Mouse (Mus musculus) stomach, embryonic 15.5 days (tissue): ENCODE data around the gene Nav2. TPM values are rescaled to one million over a fixed set of nuclear protein-coding genes. Genes with fewer than 3 reads are reported as not detected.

Experiments
- ATAC-seq: fragments of 200-750 bp; cut with Nextera tagmentation; 2 replicates; pipeline ENCODE4 v1.8.0; 2017; ENCODE audit warnings: low read depth, moderate number of reproducible peaks, moderate TSS enrichment; ENCODE audit not compliant: insufficient read depth, low FRiP score
- H3K27ac ChIP-seq: fragments of 300-500 bp; sonication (generic); 2 replicates; pipeline ENCODE4 v1.5.1; 2015; ENCODE audit warnings: mild to moderate bottlenecking, inconsistent platforms
- H3K27me3 ChIP-seq: fragments of 300-500 bp; sonication (generic); replicated peaks from 2 replicates; pipeline ENCODE4 v1.6.1; 2015; ENCODE audit warnings: inconsistent platforms
- H3K36me3 ChIP-seq: fragments of 300-500 bp; sonication (generic); 2 replicates; pipeline ENCODE4 v1.6.1; 2015; ENCODE audit warnings: inconsistent platforms
- H3K4me1 ChIP-seq: fragments of 300-500 bp; sonication (generic); 2 replicates; pipeline ENCODE4 v1.6.1; 2015; ENCODE audit warnings: inconsistent platforms
- H3K4me2 ChIP-seq: fragments of 300-500 bp; sonication (generic); 2 replicates; pipeline ENCODE4 v1.6.1; 2015; ENCODE audit warnings: mild to moderate bottlenecking, inconsistent platforms
- H3K4me3 ChIP-seq: fragments of 300-500 bp; sonication (generic); replicated peaks from 2 replicates; pipeline ENCODE4 v1.5.1; 2015; ENCODE audit warnings: inconsistent platforms
- H3K9ac ChIP-seq: fragments of 300-500 bp; sonication (generic); 2 replicates; pipeline ENCODE4 v1.6.1; 2015; ENCODE audit warnings: inconsistent platforms
- H3K9me3 ChIP-seq: fragments of 300-500 bp; sonication (generic); 2 replicates; pipeline ENCODE4 v1.6.1; 2016; ENCODE audit warnings: inconsistent platforms
- WGBS: fragments of 180-500 bp; shearing (Covaris S2); methylation state at CpG from one replicate; pipeline ENCODE4 v1.1.7; 2015; 5-methylcytosine and 5-hydroxymethylcytosine counted together
- polyA plus RNA-seq: library from polyadenylated mRNA; unstranded; fragments of >200 nt; fragmentation: Nextera tagmentation; extraction: Ambion mirVana; gene quantifications from 2 replicates; pipeline ENCODE4 v1.2.1, GENCODE M21; 2015

Gene Nav2
- polyA plus RNA-seq = 20.4 and 22.4 TPM in 2 replicates

DNA sequence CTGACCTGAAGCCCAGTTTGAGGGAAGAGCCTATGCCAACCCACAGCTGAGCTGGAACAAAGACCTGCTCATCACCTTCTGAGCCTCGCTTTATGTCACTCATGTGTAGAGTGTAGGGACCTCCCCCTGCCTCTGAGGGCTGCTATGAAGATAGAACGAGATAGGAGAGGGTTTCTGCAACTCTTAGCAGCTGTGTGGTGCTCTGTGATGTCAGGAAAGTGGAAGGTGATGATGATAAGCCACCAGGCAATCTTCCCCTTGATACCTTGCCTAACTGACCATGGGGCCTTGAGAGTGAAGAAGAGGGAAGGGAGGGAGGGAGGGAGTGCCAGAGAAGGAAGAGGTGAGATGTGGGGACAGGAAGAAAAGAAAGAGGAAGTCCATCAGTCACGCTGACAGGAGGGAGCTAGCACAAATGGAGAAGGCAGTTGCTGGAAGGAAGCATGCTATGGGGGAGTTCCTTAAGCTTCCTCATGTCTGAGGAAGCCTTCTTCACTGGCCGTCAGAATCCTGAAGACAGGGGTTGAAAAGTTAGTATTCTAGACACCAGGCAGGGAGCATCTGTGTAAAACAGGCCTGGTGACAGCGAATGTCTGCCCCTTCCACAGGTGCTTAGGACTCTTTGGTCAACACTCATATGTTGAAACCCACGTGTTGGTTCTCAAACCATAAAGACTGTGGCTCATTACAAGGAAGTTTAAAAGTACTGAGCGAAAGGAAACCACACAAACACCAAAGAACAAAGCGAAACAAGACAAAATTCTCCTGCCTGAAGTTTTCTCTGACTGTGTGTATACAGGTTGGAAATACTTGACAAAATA lies at the start of gene Nav2:
Nav2 (plus strand) TSS at position 196 of the 821 bp plus-strand sequence.
- Histone ChIP-seq H3K9ac (no peak within 1 kb of the TSS), H3K27ac (0 out of 2 replicates have a peak within 1 kb of the TSS, but pooled peaks have one; percentile 40), H3K27me3 (no peaks in the 10 kb centered on the region), H3K9me3 (no peaks in the 10 kb centered on the region), H3K4me3 (no peak within 1 kb of the TSS), H3K4me1 (no peaks in the 10 kb centered on the region), H3K36me3 (no peaks in the 10 kb centered on the region), H3K4me2 (no peak within 1 kb of the TSS)
- 52% methylated on average over 8 of the region's 8 CpGs for WGBS
- no peak for ATAC-seq

DNA sequence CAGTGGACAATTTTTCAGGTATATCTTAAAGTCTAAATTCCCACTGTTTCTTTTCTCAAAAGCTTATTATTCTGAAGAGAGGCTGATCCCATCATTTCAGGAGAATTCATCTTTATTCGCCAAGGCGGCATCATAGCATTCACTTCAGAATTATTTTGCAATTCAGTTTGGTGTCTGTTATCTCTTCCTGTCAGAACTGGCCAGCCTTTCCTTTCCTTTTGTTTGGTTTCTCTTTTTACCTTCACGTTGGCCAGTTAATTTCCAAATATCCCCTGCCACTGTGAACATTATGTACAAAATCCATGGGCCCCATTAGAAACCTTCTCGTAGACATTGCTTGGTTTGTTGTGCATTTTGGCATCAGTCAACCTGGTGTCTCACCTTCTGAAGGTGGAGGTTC lies 49.2 kb upstream of the Nav2 start:
- Histone ChIP-seq H3K36me3 (no peaks in the 10 kb centered on the region), H3K27me3 (no peaks in the 10 kb centered on the region), H3K9ac (no peak overlapping the region), H3K4me3 (no peak overlapping the region), H3K9me3 (no peaks in the 10 kb centered on the region), H3K27ac (no peak overlapping the region), H3K4me2 (no peak overlapping the region), H3K4me1 (no peaks in the 10 kb centered on the region)
- ATAC-seq = no peak
- WGBS = 77% methylated on average over 4 of the region's 4 CpGs

DNA sequence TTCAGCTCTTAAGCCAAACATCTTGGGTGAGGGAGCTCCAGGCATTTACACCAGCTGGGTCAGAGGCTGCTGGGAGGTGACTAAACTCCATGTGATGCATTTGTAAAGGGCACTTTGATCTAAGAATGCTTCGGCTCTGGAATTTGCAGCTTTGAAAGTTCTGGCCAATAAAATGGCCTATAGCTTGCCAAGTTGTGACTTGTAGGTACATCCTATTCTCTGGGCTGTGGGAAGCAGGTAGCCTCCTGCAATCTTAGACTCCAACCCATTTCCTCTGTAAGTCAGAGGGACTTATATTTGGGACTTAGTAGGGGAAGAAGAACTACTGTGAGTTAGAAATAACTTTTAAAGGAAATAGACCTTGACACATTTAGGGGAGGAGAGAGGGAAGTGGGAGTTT lies 47.6 kb upstream of the Nav2 start:
- no peak overlapping the region for H3K9ac ChIP-seq

DNA sequence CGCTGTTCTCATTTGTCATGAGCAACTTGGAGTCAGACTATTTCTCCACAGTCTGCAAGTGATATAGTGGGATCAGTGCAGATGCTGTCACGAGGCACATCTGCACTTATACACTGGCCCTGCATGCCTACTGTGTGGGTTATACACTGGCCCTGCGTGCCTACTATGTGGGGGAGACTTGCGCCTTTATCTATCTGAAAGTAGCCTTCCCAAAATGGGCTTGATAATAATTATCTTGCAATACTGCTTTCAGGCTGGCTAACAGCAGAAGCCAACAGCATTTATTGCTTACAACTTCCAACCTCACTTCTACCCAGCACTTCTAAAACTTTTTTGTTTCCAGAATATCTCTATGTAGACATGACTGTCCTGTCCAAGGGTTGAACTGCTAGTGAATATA lies 46.7 kb upstream of the Nav2 start:
- Histone ChIP-seq H3K4me2 (no peak overlapping the region), H3K27ac (no peak overlapping the region), H3K9me3 (no peaks in the 10 kb centered on the region), H3K27me3 (no peaks in the 10 kb centered on the region), H3K36me3 (peaks cover 12% of the 10 kb centered on the region), H3K4me1 (no peaks in the 10 kb centered on the region), H3K4me3 (no peak overlapping the region), H3K9ac (no peak overlapping the region)
- ATAC-seq = no peak
- WGBS = 87% methylated on average over 4 of the region's 4 CpGs

More for the DNA sequence above, 47.6 kb upstream of the Nav2 start:
- no peak overlapping the region for H3K4me3 ChIP-seq
- no peak for ATAC-seq
- H3K4me1 ChIP-seq = no peaks in the 10 kb centered on the region
- H3K9me3 ChIP-seq = no peaks in the 10 kb centered on the region
- no peak overlapping the region for H3K27ac ChIP-seq
- H3K36me3 ChIP-seq = peaks cover 7% of the 10 kb centered on the region; the same call in 1 of the 2 replicates
- WGBS = 44% methylated on average over 1 of the region's 1 CpGs
- H3K4me2 ChIP-seq = no peak overlapping the region
- H3K27me3 ChIP-seq = no peaks in the 10 kb centered on the region

DNA sequence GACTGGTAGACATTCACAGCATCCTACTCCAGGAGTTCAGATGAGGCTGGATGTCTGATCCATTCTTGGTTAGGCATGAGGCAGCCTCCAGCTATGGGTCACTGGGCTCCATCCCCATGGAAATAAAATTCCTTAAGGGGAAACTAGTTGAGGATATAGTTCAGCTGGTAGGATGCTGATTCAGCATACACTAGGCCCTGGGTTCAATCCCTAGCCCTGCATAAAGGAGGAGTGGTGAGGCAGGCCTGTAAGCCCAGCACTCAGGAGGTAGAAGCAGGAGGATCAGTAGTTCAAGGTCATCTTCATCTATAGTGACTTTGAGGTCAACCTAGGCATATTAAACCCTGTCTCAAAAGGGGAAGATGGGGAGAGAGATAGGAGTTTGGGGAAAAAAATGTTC lies 44.3 kb upstream of the Nav2 start:
- no peak for ATAC-seq

DNA sequence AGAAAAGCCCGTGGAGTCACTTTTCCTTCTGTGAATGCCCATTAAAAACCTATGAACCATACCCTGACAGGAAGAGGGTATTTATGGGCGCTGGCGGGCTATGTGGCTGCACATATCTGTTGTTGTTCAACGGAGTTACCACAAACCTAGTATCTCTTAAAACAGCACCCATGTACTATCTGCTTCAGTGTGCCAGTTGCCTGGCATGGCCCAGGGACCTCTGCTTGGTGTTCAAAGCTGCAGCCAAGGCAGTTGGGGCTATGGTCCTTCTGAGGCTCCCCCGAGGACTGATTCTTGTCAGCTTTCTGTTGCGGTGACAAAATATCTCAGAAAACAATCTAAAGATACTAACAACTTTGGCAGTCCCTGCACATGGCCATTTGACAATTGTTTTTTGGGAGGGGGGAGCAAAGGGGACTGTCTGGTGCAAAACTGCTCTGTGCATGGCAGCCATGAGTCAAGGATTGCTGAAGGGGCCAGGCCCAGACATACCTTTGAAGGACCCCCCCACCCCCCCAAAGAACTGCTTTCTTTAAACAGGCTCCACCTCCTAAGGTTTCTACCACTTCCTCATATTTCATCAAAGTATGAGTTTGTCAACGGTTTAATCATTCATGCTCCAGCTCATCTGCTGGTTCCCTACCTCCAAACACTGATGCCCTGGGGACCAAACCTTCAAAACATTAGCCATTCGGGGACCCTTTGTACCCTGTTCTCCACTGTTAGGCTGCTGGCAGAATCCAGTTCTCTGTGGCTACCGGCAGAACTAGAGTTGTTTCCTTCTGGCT lies 43.7 kb upstream of the Nav2 start:
- Histone ChIP-seq H3K4me3 (no peak overlapping the region), H3K9me3 (no peaks in the 10 kb centered on the region), H3K27me3 (no peaks in the 10 kb centered on the region), H3K27ac (no peak overlapping the region), H3K9ac (no peak overlapping the region), H3K4me2 (no peak overlapping the region), H3K36me3 (peaks cover 33% of the 10 kb centered on the region), H3K4me1 (no peaks in the 10 kb centered on the region)
- no peak for ATAC-seq
- 84% methylated on average over 9 of the region's 9 CpGs for WGBS

More for the DNA sequence above, 44.3 kb upstream of the Nav2 start:
- H3K4me2 ChIP-seq = no peak overlapping the region
- no peaks in the 10 kb centered on the region for H3K4me1 ChIP-seq
- H3K4me3 ChIP-seq = no peak overlapping the region
- H3K36me3 ChIP-seq = peaks cover 31% of the 10 kb centered on the region
- H3K27me3 ChIP-seq = no peaks in the 10 kb centered on the region
- H3K9me3 ChIP-seq = no peaks in the 10 kb centered on the region
- H3K9ac ChIP-seq = no peak overlapping the region
- H3K27ac ChIP-seq = no peak overlapping the region

DNA sequence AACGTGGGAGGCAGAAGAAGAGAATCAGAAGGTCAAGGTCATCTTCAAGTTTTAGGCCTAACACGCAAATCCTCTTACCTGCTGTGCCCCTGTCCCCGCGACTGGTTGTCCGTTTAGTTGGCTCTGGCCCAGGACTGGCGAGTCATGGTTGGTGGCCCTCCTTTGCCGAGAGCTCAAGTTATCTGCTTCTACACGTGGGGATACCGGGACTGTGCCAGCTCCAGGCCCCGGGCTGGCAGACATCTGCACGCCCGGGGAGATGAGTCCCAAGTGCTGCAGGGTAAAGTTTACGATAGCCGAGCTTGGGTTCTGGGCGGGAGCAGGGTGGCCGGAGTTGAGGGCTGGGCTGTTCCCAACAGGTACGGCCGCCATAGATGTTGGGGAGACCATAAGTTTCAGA lies 40.9 kb upstream of the Nav2 start:
- Histone ChIP-seq H3K4me1 (no peaks in the 10 kb centered on the region), H3K9ac (no peak overlapping the region), H3K27ac (no peak overlapping the region), H3K9me3 (no peaks in the 10 kb centered on the region), H3K36me3 (peaks cover 59% of the 10 kb centered on the region), H3K27me3 (no peaks in the 10 kb centered on the region), H3K4me3 (no peak overlapping the region), H3K4me2 (no peak overlapping the region)
- 91% methylated on average over 18 of the region's 18 CpGs for WGBS
- no peak for ATAC-seq

DNA sequence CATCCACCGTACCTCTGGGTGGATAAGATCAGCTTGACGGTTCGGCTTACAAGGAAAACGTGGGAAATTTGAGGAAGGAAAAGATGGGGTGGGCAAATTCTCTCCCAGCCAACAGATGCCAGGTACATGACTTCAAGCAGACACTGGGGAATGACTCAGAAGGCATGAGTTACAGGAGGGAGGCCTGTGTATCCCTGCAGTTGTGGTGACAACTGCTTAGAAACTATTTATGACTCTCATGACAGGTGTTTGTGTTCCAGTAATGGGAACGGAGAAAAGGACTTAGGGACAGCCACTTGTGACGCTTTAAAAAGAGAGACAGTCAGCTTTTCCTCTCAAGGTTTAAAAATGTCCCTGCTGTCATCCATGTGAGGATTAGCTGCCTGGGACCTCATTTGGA lies 38.4 kb upstream of the Nav2 start:
- H3K9me3 ChIP-seq = no peaks in the 10 kb centered on the region
- no peak overlapping the region for H3K4me3 ChIP-seq
- WGBS = 88% methylated on average over 6 of the region's 6 CpGs
- no peak overlapping the region for H3K4me2 ChIP-seq
- no peak for ATAC-seq
- H3K27me3 ChIP-seq = no peaks in the 10 kb centered on the region
- no peaks in the 10 kb centered on the region for H3K4me1 ChIP-seq
- no peak overlapping the region for H3K27ac ChIP-seq
- H3K36me3 ChIP-seq = peaks cover 66% of the 10 kb centered on the region
- no peak overlapping the region for H3K9ac ChIP-seq

DNA sequence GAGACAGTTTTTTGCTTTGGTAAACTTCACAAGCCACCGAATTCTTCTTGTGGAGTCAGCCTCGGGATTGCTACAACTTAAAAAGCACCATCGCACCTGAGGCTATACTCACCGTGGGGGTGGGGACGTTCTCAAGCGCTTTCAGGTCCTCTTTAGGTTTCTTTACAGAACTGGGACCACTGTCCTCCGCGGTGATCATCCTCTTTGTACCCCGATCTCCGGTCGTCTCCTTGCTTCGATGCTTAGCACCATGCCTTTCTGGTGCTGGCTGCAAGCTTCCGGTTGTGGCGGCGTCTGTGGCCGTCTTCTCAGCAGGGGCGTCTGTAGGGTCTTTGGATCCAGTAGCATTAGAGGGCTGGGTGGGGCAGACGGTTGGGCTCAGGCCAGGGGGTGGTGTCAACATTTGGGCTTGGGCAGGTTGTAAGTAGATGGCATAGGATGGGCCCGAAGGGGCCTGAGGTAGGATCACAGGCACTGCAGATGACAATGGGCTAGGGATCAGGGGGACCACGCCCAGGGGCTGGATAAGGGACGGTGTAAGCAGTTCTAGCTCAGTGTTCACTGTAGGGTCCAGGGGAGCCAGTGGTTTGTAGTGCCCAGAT lies 37.8 kb upstream of the Nav2 start:
- peaks cover 66% of the 10 kb centered on the region for H3K36me3 ChIP-seq
- ATAC-seq = no peak
- 96% methylated on average over 21 of the region's 21 CpGs for WGBS

DNA sequence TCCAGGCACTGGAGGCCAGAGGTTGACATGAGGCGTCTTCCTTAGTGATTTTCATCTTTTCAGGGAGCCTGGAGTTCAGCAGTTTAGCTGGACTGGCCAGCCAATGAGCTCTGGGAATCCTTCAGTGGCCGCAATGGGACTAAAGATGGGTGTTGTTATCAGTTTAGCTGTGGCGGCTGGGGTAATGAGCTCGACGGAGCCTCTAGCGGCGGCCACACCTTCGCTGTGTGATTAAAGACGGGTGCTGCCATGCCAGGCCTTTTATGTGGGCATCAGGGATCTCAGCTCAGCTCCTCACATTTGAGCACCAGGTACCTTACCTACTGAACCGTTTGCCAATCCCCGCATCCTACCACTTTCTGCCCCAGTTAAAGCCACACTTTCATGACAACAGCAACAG lies 37.2 kb upstream of the Nav2 start:
- Histone ChIP-seq H3K4me2 (no peak overlapping the region), H3K4me3 (no peak overlapping the region), H3K36me3 (peaks cover 66% of the 10 kb centered on the region), H3K9ac (no peak overlapping the region), H3K4me1 (no peaks in the 10 kb centered on the region), H3K9me3 (no peaks in the 10 kb centered on the region), H3K27ac (no peak overlapping the region), H3K27me3 (no peaks in the 10 kb centered on the region)
- 88% methylated on average over 11 of the region's 11 CpGs for WGBS
- no peak for ATAC-seq

More for the DNA sequence above, 37.8 kb upstream of the Nav2 start:
- Histone ChIP-seq H3K9ac (no peak overlapping the region), H3K4me3 (no peak overlapping the region), H3K4me1 (no peaks in the 10 kb centered on the region), H3K27me3 (no peaks in the 10 kb centered on the region), H3K4me2 (no peak overlapping the region), H3K9me3 (no peaks in the 10 kb centered on the region), H3K27ac (no peak overlapping the region)

DNA sequence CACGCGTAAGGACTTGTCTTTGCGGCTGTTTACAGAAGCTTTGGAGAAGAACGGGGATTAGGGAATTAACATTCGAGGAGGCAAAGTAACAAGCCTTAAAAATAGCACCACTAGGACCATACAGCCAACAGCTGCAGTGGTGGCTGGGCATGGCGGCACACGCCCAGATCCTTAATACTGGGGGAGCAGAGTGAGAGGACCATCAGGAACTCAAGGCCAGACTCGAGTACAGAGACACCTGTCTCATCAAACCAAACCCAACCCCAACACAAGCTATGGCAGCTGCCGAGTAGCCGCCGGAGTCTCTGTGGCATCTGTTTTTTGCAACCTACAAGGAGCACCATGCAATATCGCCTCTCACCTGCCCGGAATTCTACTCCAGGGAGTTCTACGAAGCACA lies 33.4 kb upstream of the Nav2 start:
- no peak overlapping the region for H3K9ac ChIP-seq
- H3K9me3 ChIP-seq = no peaks in the 10 kb centered on the region
- no peak overlapping the region for H3K4me3 ChIP-seq
- H3K4me1 ChIP-seq = peaks cover 14% of the 10 kb centered on the region
- no peak for ATAC-seq
- no peaks in the 10 kb centered on the region for H3K27me3 ChIP-seq
- peaks cover 40% of the 10 kb centered on the region for H3K36me3 ChIP-seq
- 88% methylated on average over 14 of the region's 14 CpGs for WGBS
- H3K4me2 ChIP-seq = no peak overlapping the region
- H3K27ac ChIP-seq = no peak overlapping the region

DNA sequence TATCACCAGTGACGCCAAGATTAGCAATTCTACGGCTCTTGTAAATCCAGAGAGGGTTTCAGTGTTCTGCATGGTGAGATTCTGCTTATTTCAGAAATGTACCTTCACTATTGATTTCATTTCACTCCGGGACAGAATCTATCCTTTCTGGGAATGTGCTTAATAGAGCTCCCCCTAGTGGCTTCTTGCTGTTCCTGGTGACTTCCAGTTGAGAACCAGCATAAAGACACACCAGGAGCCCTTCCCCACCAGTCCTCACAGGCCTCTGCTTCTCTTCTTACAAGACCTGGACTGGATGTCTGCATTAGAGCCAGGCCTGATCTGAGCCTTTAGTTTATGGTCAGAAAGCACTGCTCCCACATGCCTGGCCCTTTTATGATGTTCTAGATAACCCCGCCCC lies 32.0 kb upstream of the Nav2 start:
- Histone ChIP-seq H3K4me2 (no peak overlapping the region), H3K4me3 (no peak overlapping the region), H3K4me1 (peaks cover 14% of the 10 kb centered on the region), H3K27ac (no peak overlapping the region), H3K9ac (no peak overlapping the region), H3K36me3 (peaks cover 26% of the 10 kb centered on the region), H3K9me3 (no peaks in the 10 kb centered on the region), H3K27me3 (no peaks in the 10 kb centered on the region)
- ATAC-seq = no peak
- WGBS = 76% methylated on average over 4 of the region's 4 CpGs
